Mouse (Mus musculus): ENCODE measurements around the gene Gm3138. TPM values are rescaled to one million over a fixed set of nuclear protein-coding genes. Genes with fewer than 3 reads are reported as not detected.
"Not testable (repeated sequence)": the region's sequence is repeated elsewhere in the genome, so short reads cannot be mapped to it uniquely, and the experiment has no call there.

Gm3138 gene
- not detected for total RNA-seq (2021)
- long read RNA-seq, experiment 1: 0 reads
- long read RNA-seq, experiment 2: 0 reads

GRCm38 (mm10) chr14:4249331-4249730 lies at the start of gene Gm3138:
Gene Gm3138 (plus strand): TSS chr14:4249631.
- DNase-seq: not testable (repeated sequence)

GRCm38 (mm10) chr14:4269238-4269950 lies 20.0 kb downstream of the Gm3138 start:
- DNase-seq: not testable (repeated sequence)

DNA sequence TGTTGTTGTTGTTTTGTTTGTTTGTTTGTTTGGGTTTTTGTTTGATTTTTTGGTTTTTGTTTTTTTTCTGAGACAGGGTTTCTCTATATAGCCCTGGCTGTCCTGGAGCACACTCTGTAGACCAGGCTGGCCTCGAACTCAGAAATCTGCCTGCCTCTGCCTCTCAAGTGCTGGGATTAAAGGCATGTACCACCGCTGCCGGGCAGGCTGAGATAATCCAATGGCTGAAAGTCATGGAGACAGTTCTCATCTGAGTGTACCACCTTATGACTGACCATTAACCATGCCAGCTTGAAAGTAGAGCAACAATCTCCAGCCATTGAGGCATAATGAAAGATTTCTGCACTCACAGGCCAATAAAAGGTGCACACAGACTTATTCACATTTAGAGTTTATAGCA lies 30.4 kb downstream of the Gm3138 start:
- DNase-seq: not testable (repeated sequence)

Other genes starting within 250 kb of the Gm3138 start
- under 1 TPM; 0.61 to 0.99 TPM for gene Gm5796, start 225.7 kb upstream of the Gm3138 start, total RNA-seq (2021)
- under 1 TPM in 1 of 2 experiments, not detected in 1; 0.36 TPM for gene Gm3115, start 165.5 kb upstream of the Gm3138 start, total RNA-seq (2021)
- gene Gm8108, start 139.1 kb upstream of the Gm3138 start, total RNA-seq (2021): 1 to 10 TPM; 2.0 to 2.1 TPM
- not detected for gene Gm3127, start 84.6 kb upstream of the Gm3138 start, total RNA-seq (2021)
- gene Gm2974, start 67.1 kb upstream of the Gm3138 start, total RNA-seq (2021): not detected
- gene Gm3149, start 67.7 kb downstream of the Gm3138 start, total RNA-seq (2021): not detected
- gene 2610042L04Rik, start 85.1 kb downstream of the Gm3138 start, total RNA-seq (2021): under 1 TPM; 0.51 to 0.60 TPM
- gene Gm3159, start 147.9 kb downstream of the Gm3138 start, total RNA-seq (2021): not detected
- under 1 TPM; 0.27 to 0.70 TPM for gene Gm3164, start 165.8 kb downstream of the Gm3138 start, total RNA-seq (2021)
- 1 to 10 TPM in 1 of 2 experiments, not detected in 1; 4.0 TPM for gene Gm3173, start 181.4 kb downstream of the Gm3138 start, total RNA-seq (2021)
- gene Gm3182, start 232.1 kb downstream of the Gm3138 start, total RNA-seq (2021): not detected